Mouse (Mus musculus) adrenal gland, adult 18-20 months (tissue): ENCODE data around the gene Trmt44. TPM values are rescaled to one million over a fixed set of nuclear protein-coding genes. Genes with fewer than 3 reads are reported as not detected.

Experiments used
- DNase-seq, 2 experiments: peaks; one replicate each; pipeline ENCODE4 v3.0.0; 2021 to 2022; ENCODE audit warnings: low spot score in 2 of 2
- total RNA-seq, 2 experiments: library from RNA; stranded (reverse); gene quantifications; 1 replicate in 1 of 2; 2 replicates in 1 of 2; pipeline ENCODE4 v1.2.3; 2021

Trmt44 gene
- total RNA-seq, 2 experiments from 2014 or later: 7.1 to 7.7 TPM

DNA sequence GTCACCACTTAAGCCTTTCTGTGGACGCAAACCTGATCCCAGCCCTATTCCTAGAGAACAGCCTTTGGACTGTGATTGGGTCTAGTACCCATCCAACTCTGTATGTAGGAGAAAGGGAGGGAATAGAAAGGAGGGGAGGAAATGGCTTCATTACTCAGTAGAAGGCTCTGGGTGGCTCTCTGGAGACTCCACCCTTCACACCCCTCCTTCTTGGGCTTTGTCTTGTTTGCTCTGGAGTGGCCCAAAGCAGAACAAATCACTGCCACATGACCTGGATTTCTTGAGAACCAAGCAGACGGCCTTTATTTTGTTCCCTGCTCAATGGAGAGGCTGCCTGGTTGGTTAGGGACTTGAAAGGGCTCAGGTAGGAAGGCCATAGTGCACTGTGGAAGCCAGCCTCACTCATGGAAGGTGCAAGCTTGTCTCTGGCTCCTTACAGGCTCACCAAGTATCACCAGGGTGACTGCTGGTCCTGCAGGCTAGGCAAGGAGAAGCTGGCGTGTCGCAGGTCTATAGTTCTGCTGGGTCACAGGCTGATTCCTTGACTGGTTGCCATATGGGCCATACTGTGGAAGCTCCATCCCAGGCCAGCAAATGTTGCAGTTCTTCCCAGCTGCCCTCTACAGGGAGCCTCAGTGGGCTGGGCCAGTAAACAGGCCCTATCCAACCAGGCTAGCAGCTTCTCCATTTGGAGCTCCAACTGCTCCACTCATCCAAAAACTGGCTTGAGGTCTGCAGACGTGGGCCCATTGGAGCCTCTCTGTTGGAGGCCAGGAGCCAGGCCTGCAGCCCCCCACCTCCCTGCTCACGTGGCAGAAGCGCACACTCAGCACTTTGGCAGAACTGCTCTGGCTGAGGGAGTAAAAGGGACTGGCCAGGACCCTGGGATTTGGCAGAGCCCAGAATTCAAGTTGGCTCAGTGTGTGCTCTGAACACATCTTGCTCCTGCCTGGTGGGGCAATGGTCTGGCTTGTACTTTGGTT, 22.7 kb downstream of the Trmt44 start:
- no peak for DNase-seq

DNA sequence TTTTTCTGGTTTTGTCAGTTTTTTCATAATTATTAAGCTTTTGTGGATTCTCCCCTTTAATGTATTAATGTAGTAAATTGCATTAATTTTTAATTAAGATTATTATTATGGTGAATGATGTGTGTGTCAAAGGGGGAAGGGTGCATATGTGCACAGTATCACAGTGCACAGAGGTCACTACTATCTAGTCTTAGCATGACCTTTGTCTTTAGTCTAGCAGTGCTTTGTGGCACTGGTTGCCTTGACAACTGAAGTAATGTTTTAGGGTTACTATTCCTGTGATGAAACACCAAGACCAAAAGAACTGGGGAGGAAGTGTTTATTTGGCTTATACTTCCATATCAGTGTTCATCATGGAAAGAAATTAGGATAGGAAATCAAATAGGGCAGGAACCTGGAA, 28.7 kb downstream of the Trmt44 start:
- no peak for DNase-seq

DNA sequence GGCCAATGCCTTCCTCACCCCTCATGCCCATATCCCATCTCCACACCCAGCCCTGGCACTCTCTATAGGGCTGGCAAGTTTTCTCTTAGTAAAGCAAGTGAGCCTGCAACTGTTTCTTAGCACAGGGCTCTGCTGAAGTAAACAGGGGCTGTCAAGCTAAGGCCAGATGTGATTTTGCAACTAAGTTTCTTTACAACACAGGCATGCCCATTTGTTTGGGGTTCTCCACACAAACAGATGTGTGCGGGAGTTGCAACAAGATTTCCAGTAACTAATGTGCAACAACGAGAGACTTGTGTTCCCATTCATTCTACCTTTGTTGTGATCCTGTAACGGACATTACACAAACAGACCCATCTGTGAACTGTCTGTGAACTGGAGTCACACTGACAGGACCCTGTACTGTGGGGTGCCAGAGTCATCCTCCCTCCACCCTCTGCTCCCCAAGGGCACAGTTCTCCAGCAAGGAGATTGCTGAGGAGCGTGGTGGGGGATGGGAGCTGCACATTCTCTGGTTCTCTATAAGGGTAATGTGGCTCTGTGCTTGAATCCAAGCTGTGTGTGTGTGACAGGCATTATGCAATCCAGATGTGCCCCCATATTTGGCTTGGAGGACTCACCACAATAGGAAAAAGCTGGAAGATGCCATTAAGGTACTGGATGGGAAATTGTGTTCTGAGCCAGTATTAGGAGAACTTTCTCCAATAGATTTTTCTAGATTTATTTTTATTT, 33.6 kb downstream of the Trmt44 start:
- no peak for DNase-seq

DNA sequence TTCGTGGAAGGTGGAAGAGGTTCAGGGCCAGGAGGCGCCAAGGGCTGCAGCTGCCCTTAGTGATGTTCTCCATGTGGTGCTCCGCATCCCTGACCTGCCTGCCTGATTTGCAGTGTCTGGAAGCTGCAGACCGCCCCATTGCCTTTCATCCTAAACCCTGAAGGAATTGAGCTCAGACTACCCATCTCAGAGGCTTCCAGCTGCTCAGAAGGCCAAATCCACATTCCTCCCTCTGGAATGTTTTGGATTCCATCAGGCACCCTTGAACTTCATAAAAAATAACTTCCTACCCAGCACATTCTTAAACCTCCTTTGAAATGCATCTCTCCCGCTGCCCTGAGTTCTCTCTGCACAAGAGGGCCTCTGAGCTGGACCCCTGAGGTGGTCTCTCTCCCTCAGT, 34.3 kb downstream of the Trmt44 start:
- DNase-seq: no peak

DNA sequence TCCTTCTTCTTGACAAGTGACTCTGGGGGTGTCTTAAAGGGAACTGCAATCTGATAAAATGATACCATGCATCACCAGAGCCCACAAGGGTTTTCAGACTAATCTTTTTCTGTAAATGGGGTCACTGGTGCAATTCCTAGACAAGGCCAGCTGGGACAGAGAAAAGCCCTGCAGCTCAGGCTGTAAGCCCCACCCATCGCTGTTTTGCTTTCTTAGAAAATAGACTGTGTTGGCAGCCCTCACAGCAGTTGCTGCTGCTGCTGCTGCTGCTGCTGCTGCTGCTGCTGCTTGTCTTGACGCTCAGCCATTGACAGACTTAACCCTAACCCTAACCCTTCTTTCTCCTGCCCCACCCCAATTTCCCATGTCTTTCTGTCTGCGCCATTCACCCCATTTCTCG, 35.3 kb downstream of the Trmt44 start:
- no peak for DNase-seq

DNA sequence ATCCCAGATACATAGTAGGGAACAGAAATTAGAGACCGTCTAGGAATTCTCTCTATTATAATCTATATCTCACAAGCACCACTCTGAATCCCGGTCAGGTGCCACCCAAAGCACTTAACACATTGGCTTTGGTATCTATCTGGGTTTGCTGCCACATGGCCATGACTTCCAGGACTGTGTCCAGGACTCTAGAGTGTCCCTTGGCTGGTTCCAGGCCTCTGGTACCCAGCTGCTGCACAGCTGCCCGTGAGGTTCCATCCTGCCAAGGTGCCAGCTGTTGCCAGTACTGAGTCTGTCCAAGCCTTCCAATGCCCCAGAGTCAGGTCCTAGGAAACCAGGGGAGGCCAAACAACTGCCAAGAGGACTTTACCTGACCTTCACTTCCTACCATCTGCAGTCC, 36.8 kb downstream of the Trmt44 start:
- DNase-seq: no peak

DNA sequence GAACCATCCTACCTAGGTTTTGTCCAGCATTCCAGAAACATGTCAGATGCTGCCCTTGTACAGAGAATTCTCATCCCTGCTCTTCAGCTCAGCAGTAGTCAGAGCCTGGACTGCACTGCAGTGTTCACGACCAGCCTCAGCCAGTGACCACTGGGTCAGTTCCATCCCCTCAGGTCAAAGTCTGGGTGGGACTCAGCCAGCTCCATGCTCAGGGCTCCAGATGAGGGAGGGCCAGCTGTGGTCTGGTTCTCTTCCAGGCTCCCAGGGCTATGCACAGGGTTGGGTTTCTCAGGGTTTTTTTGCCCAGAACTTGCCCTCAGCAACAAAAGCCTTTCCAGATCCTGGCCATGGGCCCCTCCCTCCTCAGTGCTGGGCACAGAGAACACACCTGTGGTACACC, 37.4 kb downstream of the Trmt44 start:
- DNase-seq: no peak

DNA sequence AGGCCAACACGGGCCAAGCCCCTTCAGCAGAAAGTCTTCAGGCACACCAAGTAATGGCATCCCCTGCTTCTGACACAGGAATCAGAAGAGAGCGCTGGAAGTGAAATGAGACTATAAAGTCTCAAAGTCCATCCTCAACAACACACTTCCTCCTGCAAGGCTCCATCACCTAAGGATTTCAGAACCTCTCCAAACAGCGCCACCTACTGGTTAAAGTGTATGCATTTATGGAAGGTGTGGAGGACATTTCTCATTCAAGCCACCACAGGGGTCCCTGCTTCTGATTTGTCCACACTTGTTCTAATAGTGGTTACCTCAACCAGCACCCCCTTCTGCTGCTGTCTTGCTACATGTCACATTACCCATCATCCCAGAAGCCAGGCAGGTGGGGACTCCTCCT, 38.6 kb downstream of the Trmt44 start:
- DNase-seq: no peak

DNA sequence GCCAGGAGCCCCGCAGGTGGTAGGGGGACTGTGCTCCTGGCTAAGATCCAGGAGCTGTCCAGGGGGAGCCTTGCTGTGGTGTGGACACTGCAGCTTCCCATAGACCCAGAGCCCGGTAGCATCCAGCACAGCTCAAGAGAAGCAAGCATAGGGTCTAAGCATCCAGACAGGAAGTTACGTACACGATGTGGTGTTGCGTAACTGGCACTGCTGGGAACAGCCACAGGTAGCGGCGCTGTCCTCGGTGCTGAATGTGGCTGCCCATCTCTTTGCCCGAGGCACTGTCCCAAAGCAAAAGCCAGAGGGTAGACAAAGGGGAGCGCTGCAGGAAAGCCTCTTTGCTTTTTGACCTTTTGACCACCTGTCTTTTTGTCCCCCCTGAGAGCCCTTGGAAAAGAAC, 43.3 kb downstream of the Trmt44 start:
- DNase-seq: no peak

DNA sequence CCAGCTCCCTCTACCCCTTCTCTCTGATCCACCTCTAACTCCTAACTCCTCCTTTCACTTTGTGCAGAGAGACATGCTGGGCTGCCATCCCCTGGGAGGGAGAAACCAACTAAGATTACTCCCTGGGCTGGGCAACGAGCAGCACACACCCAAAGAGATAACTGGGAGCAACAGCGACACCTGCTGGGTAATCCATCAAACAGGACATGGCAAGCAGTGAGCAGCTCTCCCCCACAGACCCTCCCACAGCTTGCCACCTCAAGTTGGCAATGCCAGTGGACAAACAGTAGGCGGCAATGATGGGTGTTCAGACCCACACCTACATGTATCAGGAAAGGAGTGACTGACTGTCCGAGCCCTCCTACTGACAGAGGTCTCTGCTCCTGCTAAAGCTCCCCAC, 44.4 kb downstream of the Trmt44 start:
- DNase-seq: peak; percentile 29 to 37

DNA sequence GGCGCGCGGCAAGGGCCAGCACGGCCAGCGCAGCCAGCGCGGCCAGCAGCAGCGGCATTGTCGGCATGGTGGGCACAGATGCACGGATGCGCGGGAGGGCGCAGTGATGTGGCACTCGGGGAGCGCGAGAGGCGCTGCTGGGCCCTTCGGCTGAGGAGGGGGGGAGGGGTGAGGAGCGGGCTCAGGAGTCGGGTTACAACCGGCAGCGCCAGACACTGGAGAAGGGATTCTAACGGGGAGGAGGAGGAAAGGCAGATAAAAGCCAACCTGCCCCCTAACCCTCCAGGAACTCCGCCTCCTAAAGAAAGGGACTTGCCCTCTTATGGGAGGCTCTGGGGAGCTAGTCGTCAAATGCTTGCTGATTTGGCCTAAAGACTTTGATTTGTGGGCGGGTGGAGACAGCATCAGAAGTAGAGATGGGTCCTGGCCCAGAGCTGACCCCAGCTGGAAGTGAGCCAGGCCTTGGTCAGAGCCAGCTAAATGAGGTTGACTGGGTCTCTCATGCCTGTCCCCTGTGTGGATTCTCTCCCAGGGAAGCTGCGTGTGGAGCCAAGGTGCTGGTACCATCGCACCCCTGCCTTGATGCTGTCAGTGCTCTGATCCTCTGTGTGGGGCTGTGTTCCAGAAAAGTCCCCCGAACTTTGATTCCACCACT, 49.3 kb downstream of the Trmt44 start, which contains the start of gene Cpz:
Cpz (minus strand) TSS at position 230 of the 655 bp plus-strand sequence.
- no peak for DNase-seq

DNA sequence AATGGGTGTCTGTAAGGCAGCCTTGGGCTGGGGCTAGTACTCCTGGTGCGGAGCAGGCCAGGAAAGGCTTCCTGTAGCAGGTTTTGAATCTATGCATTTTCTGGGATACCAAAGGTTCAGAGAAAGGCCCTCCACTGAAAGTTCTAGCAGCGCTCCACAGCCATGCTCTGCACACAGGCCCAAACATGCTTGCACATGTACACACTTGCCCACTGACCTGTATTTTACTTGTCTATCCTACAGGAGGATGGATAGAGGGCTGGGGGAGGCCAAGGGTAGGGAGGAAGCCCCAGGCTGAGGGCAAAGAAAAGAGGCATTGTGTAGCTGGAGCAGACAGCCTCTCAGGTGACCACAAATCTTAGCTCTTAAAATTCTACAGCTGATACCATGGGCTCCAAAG, 50.5 kb downstream of the Trmt44 start:
- DNase-seq: no peak

DNA sequence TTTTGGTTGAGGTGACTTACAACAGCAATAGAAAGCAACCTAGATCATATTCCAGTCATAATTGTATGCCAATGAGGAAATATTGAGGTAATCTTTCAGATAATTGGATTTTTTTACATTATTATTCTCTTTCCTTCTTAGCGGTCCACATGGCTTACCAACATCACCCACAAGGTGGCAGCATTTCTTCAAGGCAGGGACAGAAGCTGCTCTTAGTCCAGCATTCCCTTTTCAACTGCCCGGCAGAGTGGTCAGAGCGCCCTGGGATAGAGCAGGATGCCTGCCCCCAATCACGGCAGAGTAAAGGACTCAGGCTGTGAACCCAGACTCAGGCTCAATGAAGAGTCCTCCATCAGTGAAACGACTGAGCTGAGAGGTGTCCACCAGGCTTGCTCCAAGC, 51.1 kb downstream of the Trmt44 start:
- DNase-seq: peak; percentile 56 to 69

DNA sequence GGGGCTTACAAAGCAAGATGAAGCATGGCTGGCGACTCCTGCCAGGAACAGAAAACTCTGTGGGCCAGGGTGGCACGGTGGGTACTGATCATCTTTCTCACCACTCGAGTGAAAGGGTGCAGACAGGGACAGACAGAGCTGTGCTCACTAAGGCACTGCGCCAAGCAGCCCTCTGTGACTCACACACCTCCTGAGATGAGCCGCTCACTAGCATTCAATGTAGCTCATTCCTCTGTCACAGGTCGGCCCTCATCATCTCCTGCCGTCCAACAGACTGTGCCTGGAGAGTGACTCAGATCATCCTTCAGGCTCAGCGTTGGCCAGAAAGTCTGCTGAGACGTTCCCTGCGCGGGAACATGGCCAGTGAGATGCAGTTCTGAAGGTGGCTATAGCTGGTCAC, 58.1 kb downstream of the Trmt44 start:
- DNase-seq: no peak

DNA sequence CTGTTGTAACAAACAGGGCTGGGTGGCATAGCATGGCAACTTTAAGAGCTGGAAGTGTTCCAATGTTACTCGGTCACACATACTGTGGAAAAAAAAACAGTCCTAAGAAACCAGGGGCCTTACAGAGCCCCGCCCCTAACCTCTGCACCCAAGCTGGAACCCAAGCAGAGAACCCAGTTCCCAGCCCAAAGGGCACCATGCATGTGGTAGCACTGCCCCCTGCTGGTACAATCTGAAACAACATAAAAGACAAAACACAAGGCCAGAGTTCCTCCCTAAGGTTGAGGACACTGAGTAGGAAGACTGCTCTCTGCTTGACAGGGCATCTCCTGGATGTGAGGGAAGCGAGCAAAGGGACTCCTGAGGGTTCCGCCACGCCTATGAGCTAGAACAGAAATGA, 64.3 kb downstream of the Trmt44 start:
- DNase-seq: peak; percentile 57 to 75

Other genes starting within 250 kb of the Trmt44 start
- not detected for gene Hmx1, start 186.0 kb downstream of the Trmt44 start, total RNA-seq
- 1 to 10 TPM in 1 of 2 experiments, under 1 TPM in 1; 0.35 to 1.1 TPM for gene Cpz, start 49.4 kb downstream of the Trmt44 start, total RNA-seq
- gene Acox3, start 8.0 kb upstream of the Trmt44 start, total RNA-seq: 10 to 100 TPM; 51.0 to 53.6 TPM
- gene Htra3, start 104.7 kb upstream of the Trmt44 start, total RNA-seq: 10 to 100 TPM; 26.0 to 78.7 TPM
- 10 to 100 TPM; 25.5 to 26.1 TPM for gene Sh3tc1, start 164.9 kb upstream of the Trmt44 start, total RNA-seq
- 1 to 10 TPM; 7.5 to 8.0 TPM for gene Ablim2, start 182.8 kb upstream of the Trmt44 start, total RNA-seq